24 mouse cellular contexts compared by ENCODE assay signal in the genomic region with DNA sequence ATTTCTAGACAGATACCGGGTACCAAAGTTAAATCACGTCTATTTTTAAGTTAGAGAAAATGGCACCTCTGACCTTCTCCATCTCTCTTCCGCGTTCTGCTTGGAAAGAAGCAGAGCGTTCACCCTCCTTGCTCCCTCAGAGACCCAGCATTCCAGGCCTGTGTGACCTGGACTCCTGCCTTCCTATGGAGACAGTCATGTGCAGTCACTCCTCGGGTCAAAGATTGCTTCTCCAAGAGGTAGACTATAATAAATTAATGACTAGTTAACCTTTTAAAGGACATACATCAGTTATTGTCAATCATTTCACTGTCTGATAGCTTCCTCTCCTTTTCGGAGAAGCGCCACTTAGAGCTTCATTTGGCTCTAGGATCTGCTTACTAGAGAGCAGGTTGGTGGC.
A peak's percentile ranks its signal among the peaks of the same experiment; 100 is the strongest.
DNase-seq lines count a peak whose midpoint lies in the region; ATAC-seq and TF ChIP-seq lines count a peak whose summit lies in the region.
"Had no signal": no experiment of that assay in that cellular context is flagged by ENCODE, and none has a peak within 500 bp of the region (broad histone marks: within the 10 kb centered on the region; RNA-seq: fewer than 3 reads in every experiment).

No protein-coding gene starts in this region.

- H3K9ac ChIP-seq in kidney, embryonic 14.5 days (ENCODE audit: low read depth, low read length), result no peak overlapping the region
- H3K9ac ChIP-seq in kidney, embryonic 16.5 days (replicated peaks; ENCODE audit: low read length), result no peak overlapping the region
- no peak overlapping the region for H3K9ac ChIP-seq in midbrain, embryonic 15.5 days
- H3K9ac ChIP-seq: embryonic facial prominence, embryonic 12.5 days; embryonic facial prominence, embryonic 15.5 days; forebrain, postnatal 0 days; hindbrain, embryonic 12.5 days; hindbrain, embryonic 15.5 days had no signal

- TF ChIP-seq CTCF in kidney, adult 2 months (conservative IDR thresholded peaks at IDR 0.05; ENCODE audit: insufficient read depth, insufficient read length, low read depth, low read length), result no peak

- no peak overlapping the region; the same call in 1 of the 2 replicates for H3K27ac ChIP-seq in kidney, adult 2 months (ENCODE audit: insufficient read depth, low read depth, low read length)
- H3K27ac ChIP-seq in kidney, embryonic 14.5 days (ENCODE audit: low read depth, low read length), result no peak overlapping the region
- H3K27ac ChIP-seq in kidney, embryonic 16.5 days (ENCODE audit: low read length), result no peak overlapping the region
- H3K27ac ChIP-seq in midbrain, embryonic 15.5 days, result no peak overlapping the region
- H3K27ac ChIP-seq: embryonic facial prominence, embryonic 12.5 days; embryonic facial prominence, embryonic 15.5 days; gastrocnemius, adult 2 months; hindbrain, embryonic 12.5 days; hindbrain, embryonic 15.5 days had no signal

- H3K36me3 ChIP-seq in kidney, adult 2 months (ENCODE audit: control insufficient read depth, insufficient read depth, low read length), result no peaks in the 10 kb centered on the region
- H3K36me3 ChIP-seq in kidney, embryonic 14.5 days (ENCODE audit: control insufficient read depth, insufficient read depth, low read length), result no peaks in the 10 kb centered on the region
- H3K36me3 ChIP-seq in kidney, embryonic 16.5 days (ENCODE audit: insufficient read depth, low read length), result no peaks in the 10 kb centered on the region
- no peaks in the 10 kb centered on the region for H3K36me3 ChIP-seq in midbrain, embryonic 15.5 days (replicated peaks)
- H3K36me3 ChIP-seq: embryonic facial prominence, embryonic 12.5 days; embryonic facial prominence, embryonic 15.5 days; G1E; hindbrain, embryonic 12.5 days; hindbrain, embryonic 15.5 days had no signal

- no peak overlapping the region for H3K4me2 ChIP-seq in kidney, embryonic 14.5 days (replicated peaks; ENCODE audit: low read depth, low read length)
- H3K4me2 ChIP-seq in kidney, embryonic 16.5 days (replicated peaks; ENCODE audit: low read depth, low read length), result no peak overlapping the region
- H3K4me2 ChIP-seq in midbrain, embryonic 15.5 days, result no peak overlapping the region
- H3K4me2 ChIP-seq: embryonic facial prominence, embryonic 12.5 days; embryonic facial prominence, embryonic 15.5 days; heart, embryonic 11.5 days; hindbrain, embryonic 12.5 days; hindbrain, embryonic 15.5 days had no signal

- no peak for ATAC-seq in kidney, embryonic 14.5 days (ENCODE audit: low FRiP score, low TSS enrichment)
- peak; percentile 75 for ATAC-seq in kidney, embryonic 16.5 days (ENCODE audit: low FRiP score, low TSS enrichment)
- ATAC-seq in midbrain, embryonic 15.5 days (replicated peaks), result no peak
- ATAC-seq: forebrain, embryonic 14.5 days; forebrain, postnatal 0 days had no signal

- H3K27me3 ChIP-seq in kidney, adult 2 months (replicated peaks; ENCODE audit: control insufficient read depth, insufficient read depth, low read length), result no peaks in the 10 kb centered on the region
- H3K27me3 ChIP-seq in kidney, embryonic 14.5 days (ENCODE audit: control insufficient read depth, insufficient read depth, low read length), result no peaks in the 10 kb centered on the region
- H3K27me3 ChIP-seq in kidney, embryonic 16.5 days (ENCODE audit: insufficient read depth, low read length), result no peaks in the 10 kb centered on the region
- H3K27me3 ChIP-seq in midbrain, embryonic 15.5 days (replicated peaks), result no peaks in the 10 kb centered on the region
- H3K27me3 ChIP-seq: CH12.LX; embryonic facial prominence, embryonic 12.5 days; embryonic facial prominence, embryonic 15.5 days; hindbrain, embryonic 12.5 days; hindbrain, embryonic 15.5 days had no signal

- no peak for TF ChIP-seq POLR2A in kidney, adult 2 months (IDR thresholded peaks at IDR 0.05; ENCODE audit: low read depth, low read length)

- peak; percentile 57 for DNase-seq in kidney, adult 2 months
- DNase-seq in kidney, postnatal 10 days, result peak; percentile 24
- no peak for DNase-seq in urinary bladder, postnatal 25 days (ENCODE audit: low spot score)
- DNase-seq: adrenal gland, adult 2 months; adrenal gland, postnatal 14 days; B cell, adult 2 months; cerebellum, adult 11 months; cerebellum, adult 2 months; cerebellum, adult 9-11 months; cerebellum, postnatal 25 days; forebrain, postnatal 0 days; gastrocnemius, adult 2 months; gastrocnemius, postnatal 14 days had no signal

- peaks cover 10% of the 10 kb centered on the region; the same call in 1 of the 2 replicates for H3K4me1 ChIP-seq in kidney, adult 2 months (ENCODE audit: control insufficient read depth, insufficient read depth, low read length)
- 0 out of 2 replicates have a peak, but pooled peaks cover 3% of the 10 kb centered on the region for H3K4me1 ChIP-seq in kidney, embryonic 14.5 days (ENCODE audit: control insufficient read depth, insufficient read depth, low read length)
- 0 out of 2 replicates have a peak, but pooled peaks cover 3% of the 10 kb centered on the region for H3K4me1 ChIP-seq in kidney, embryonic 16.5 days (ENCODE audit: insufficient read depth, low read length)
- H3K4me1 ChIP-seq in midbrain, embryonic 15.5 days, result no peaks in the 10 kb centered on the region
- H3K4me1 ChIP-seq: embryonic facial prominence, embryonic 12.5 days; embryonic facial prominence, embryonic 15.5 days; hindbrain, embryonic 12.5 days; hindbrain, embryonic 15.5 days had no signal

- WGBS in kidney, adult 2 months, result 64% methylated on average over 8 of the region's 8 CpGs
- WGBS in kidney, embryonic 14.5 days, result 90% methylated on average over 8 of the region's 8 CpGs
- 83% methylated on average over 8 of the region's 8 CpGs for WGBS in kidney, embryonic 16.5 days
- WGBS in midbrain, embryonic 15.5 days, result 92% methylated on average over 8 of the region's 8 CpGs

- no peak overlapping the region for H3K4me3 ChIP-seq in kidney, adult 2 months (ENCODE audit: insufficient read depth, low read depth, low read length)
- no peak overlapping the region for H3K4me3 ChIP-seq in kidney, embryonic 14.5 days (ENCODE audit: low read length)
- no peak overlapping the region for H3K4me3 ChIP-seq in kidney, embryonic 16.5 days (ENCODE audit: low read length)
- H3K4me3 ChIP-seq in midbrain, embryonic 15.5 days, result no peak overlapping the region
- H3K4me3 ChIP-seq: embryonic facial prominence, embryonic 12.5 days; embryonic facial prominence, embryonic 15.5 days; gastrocnemius, adult 2 months; hindbrain, embryonic 12.5 days; hindbrain, embryonic 15.5 days had no signal

- H3K9me3 ChIP-seq in kidney, embryonic 14.5 days (ENCODE audit: control insufficient read depth, low read length), result peaks cover 4% of the 10 kb centered on the region; the same call in 1 of the 2 replicates
- H3K9me3 ChIP-seq in kidney, embryonic 16.5 days (ENCODE audit: low read length), result peaks cover 3% of the 10 kb centered on the region; the same call in 1 of the 2 replicates
- no peaks in the 10 kb centered on the region for H3K9me3 ChIP-seq in midbrain, embryonic 15.5 days
- H3K9me3 ChIP-seq: embryonic facial prominence, embryonic 12.5 days; embryonic facial prominence, embryonic 15.5 days; hindbrain, embryonic 12.5 days; hindbrain, embryonic 15.5 days had no signal
